Mouse (Mus musculus) heart, postnatal 36 days (tissue): Measurements from ENCODE around the gene Atxn1. TPM values are rescaled to one million over a fixed set of nuclear protein-coding genes. Genes with fewer than 3 reads are reported as not detected.

ENCODE experiments used
- DNase-seq, 2 experiments: peaks; one replicate each; pipeline ENCODE4 v3.0.0; 2021 to 2022
- intact Hi-C: fragments of 180-260 bp; cut with DNase I; formaldehyde crosslinking; loops from one replicate; pipeline ENCODE4 v1.15.1; 2025
- total RNA-seq, 2 experiments: library from RNA; stranded (reverse); gene quantifications; 2 replicates each; pipeline ENCODE4 v1.2.3; 2021

Atxn1 gene
- total RNA-seq, 2 experiments from 2014 or later = 33.0 to 35.0 TPM

DNA sequence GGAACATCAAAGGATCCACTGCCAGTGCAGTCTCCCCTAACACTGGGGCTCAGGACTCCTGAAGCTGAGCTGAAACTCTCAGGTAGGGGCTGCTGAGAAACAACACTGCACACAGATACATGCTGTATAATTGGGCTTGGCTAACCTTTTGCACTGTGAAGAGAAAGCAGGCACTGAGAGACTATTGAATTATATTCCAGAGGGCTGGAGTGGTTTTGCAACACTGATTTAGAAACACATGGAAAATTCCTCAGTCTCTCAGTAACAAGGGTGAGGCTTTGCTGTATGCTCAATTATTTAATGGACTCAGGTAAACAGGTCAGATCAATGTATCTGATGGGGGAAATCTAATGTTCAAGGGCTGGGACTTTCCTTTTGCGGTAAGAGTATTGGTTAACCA, 307.6 kb downstream of the Atxn1 start:
- no peak for DNase-seq
- intact Hi-C loops = no loop called here

DNA sequence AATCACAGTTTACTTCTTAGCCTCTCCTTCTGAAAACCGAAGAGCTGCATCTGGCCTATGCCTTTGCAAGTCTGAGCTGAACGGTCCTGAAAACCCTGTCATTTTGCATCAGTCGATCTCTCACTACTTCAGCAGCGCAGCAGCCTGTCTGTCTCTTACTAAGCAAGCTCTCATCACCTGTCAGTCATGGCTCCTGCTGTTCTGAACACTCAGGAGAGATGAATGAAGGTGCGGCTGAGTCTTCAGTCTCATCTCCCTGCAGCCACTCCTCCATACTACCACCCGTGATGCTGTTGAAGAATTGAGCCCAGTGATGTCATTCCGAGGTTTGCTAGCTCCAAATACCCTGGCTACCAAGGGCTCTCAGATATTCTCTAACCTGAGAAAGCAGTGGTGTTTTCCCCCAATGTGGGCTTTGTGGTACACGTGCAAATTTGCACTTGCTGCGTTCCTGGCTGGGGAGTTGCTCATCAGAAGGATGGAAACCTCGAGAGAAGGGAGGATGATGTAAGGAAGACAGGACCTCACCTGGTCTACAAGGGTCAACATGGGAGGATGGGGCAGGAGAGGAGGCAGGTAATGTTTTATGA, 313.1 kb downstream of the Atxn1 start:
- intact Hi-C loops = no loop called here
- no peak for DNase-seq

DNA sequence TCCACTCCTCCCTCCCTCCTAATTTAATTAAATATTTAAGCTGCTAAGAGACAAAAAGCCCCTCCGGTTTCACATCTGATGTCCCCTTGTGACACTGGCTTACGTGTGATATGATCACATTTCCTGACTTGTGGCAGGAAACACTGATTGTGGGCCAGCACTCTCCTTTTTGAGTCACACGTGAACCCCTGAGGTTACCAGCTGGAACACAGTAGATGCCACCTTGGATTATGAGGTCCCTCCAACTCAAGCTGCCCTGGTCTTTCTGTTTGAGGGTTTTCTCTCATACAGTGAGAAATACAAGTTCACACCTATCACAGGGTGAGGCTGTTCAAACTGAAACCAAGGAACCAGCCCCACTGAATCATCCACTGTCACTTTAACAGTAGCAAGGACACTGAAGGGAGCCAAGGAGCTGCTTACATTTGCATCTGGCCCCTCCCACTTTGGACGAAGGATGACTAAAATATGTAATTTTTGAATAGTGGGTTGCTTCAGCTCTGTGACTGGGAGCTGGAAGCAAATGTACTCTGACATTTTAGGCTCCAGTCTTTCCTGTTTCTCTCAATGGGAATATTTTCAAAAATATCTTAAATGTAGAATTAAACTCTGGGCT, 315.5 kb downstream of the Atxn1 start:
- intact Hi-C loops = no loop called here
- no peak for DNase-seq

DNA sequence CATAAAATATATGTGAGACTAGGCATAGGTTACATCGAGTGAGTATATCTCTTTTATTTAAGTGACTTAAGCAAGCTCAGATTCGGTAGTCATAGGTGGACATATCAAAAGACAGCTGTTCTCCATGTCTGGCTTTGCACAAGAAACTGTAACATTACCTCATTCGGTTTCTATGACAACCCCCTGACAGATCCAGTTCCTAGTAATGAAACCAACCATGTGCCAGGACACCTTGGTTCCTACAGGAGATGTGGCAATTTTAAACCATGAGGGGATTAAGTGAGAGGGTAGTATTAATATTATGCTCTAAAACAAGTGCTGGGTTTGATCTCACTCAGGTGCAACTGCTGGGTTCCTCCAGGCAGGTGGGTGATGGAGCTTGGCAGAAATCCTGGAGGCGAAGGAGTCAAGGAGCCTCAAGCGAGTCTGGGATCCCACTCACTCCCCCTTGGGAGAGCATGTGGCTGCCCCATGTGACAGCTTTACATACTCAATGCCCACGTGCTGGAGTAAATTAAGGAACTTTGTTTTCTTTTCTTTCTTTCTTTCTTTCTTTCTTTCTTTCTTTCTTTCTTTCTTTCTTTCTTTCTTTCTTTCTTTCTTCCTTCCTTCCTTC, 320.9 kb downstream of the Atxn1 start:
- no peak for DNase-seq
- intact Hi-C loops = no loop called here

DNA sequence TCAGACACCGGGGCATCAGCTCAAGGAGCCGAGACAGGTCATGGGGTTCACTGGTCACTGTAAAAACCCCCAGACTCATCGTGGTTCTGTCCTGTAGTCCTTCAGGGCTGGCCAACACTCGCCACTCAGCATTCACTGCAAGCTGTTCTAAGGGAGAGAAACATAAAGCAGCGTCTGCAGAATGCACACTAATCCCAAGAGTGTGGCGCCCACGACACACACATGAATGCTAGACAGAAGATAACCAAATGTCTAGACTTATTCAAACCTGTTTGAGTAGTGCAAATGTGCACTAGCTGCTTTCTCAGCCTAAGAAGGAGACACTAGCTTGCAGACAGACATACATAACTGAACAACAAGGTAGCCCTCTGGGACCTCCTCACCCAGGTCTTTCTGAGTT, 321.9 kb downstream of the Atxn1 start:
- intact Hi-C loops = no loop called here
- DNase-seq = no peak

DNA sequence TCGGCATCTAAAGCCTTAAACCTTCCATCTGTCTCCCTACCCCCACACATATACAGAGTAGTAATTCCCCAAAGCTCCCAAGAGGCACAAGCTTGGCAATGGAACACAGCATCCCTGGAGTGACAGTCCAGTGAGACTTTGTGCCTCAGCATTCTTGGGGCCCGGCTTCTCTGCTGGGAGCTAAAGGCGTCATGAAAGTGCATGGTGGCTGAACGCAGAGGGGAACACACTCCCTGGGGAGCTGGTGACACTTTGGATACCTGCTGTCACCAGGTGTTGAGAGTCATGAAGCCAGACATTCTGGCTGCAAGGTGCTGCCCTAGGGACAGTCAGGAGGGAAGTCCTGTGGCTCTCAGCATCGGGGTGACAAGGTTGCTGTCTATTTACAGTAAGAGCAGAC, 324.4 kb downstream of the Atxn1 start:
- no peak for DNase-seq
- intact Hi-C loops = no loop called here

DNA sequence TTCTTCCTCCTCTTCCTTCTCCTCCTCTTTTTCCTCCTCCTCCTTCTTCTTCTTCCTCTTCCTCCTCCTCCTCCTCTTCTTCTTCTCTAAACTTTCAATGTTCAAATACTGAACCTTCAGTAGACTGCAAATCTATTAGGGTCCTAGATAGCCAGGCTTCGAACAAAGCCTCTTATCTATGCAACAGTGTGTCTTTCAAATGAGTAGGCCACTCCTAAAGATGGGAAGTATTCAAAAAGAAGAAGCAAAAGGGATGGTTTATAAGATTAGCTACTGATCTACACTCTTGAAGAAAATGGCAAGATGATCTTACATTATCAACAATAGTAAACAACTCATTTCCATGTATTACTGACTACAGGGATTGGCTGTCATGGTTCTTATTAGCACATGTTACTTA, 326.5 kb downstream of the Atxn1 start:
- no peak for DNase-seq
- intact Hi-C loops = loop anchor here (5.0 kb wide), 1 partner anchor 169 kb away; no protein-coding TSS in a partner anchor

DNA sequence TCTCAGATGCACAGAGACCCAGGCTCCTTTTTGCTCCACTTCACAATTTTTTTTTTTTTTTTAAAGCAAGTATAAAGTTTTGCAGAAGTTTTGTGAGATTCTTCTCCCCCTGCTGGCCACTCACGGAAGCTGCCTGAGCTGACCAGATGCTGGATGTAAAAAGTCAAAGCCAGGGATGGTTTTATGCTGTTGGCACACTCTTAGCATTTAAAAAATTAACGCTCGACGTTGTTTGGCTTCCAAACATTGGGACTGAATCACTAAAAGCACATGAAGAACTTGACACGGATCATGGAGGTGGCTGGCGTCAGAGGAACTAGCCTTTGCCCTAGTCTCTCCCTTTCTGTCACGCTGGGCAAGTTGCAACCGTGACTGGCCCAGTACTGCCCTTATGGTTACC, 327.5 kb downstream of the Atxn1 start:
- intact Hi-C loops = loop anchor here (1.0 to 5.0 kb wide), 4 partner anchors 23 to 170 kb away; no protein-coding TSS in a partner anchor
- DNase-seq = peak; percentile 49 to 64

DNA sequence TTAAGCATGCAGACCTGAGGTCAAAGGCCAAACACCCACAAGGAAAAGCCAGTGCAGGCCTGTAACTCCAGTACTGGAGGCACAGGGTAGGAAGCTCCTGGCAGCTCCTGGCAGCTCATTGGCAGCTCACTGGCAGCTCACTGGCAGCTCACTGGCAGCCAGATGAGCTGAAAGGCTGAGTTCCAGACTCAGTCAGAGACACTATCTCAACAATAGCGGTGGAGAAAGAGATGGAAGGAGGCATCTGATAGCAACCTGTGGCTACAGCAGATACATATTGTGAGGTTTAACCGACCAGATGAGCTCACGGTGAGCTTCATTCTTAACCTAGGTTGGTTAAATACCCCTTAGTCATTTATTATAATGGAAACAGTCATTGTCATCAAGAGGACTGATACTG, 328.4 kb downstream of the Atxn1 start:
- DNase-seq = no peak
- intact Hi-C loops = loop anchor here (2.0 to 5.0 kb wide), 3 partner anchors 22 to 171 kb away; no protein-coding TSS in a partner anchor

DNA sequence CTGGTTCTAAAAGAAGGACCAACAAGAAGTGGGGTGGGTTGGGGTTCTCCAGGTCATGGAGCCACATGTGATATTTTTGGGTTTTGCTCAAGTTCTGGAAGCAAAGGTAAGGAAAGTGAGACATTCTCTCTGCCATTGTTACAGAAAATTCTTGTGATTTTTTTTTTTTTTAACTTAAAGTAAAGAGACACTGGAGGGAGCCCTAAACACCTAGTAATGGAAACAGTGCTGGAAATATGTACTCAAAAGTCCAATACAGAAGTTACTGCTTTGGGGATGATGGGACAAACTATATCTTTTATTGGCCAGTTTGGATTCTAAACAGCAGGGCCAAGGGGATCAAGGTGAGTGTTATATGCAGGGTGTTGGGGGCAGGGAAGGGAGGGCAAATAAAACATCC, 330.9 kb downstream of the Atxn1 start:
- no peak for DNase-seq
- intact Hi-C loops = loop anchor here (5.0 kb wide), 2 partner anchors 333 to 528 kb away; partner anchors contain the start of gene Atxn1

DNA sequence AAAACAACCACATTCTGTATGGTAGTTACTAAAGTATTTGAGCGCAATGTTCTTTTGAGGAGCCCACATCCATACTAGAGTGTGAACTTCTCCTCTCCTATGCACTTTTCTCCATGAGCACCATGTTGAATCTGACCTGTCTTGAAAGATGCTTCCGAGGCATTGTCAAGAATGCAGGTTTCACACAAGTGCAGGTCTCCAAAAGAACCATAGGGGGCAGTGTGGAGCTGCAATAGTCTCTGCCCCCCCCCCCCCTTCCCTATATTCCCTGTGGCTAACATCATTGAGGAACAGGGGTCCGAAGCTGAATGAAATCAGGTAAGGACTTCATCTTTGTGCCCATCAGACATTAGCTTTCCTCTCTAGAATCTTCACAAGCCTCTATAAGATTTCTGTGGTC, 332.7 kb downstream of the Atxn1 start:
- intact Hi-C loops = loop anchor here (5.0 kb wide), 2 partner anchors 335 to 530 kb away; partner anchors contain the start of gene Atxn1
- DNase-seq = no peak

DNA sequence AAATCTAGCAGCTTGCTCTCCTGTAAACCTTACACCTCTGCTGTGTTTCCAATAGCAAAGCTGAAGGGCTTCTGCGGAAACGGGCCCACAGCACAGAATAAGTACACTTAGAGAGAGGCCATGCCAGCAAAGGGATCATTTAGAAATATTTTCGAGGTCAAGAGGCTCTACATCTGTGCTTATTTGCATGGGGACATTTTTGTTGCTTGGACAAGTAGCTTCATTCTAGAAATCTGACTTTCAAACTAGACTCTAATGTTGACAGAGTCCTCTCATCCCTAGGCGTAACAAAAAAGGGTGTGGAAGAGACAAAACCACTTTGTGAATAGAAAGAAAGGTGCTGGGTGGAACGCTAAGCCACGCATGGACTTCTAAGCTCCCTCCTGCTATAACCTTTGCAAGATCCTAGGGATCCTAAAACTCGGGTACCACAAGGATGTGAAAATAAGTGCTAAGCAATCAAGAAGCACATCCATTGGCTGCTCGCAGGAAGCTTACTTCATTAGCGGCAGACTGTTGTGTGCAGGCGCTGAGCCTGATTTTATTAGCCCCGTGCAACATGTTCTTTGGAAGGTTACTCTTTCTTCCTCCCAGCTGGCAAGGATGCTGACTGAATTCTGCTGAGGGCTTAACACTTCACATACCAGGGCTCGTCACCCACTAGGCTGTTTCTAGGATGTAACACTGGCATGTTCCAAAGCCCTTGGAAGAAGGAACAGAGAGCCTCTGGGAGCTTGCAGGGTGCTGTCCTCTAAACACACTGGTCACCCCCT, 334.1 kb downstream of the Atxn1 start:
- no peak for DNase-seq
- intact Hi-C loops = loop anchor here (5.0 kb wide), 2 partner anchors 337 to 532 kb away; partner anchors contain the start of gene Atxn1

DNA sequence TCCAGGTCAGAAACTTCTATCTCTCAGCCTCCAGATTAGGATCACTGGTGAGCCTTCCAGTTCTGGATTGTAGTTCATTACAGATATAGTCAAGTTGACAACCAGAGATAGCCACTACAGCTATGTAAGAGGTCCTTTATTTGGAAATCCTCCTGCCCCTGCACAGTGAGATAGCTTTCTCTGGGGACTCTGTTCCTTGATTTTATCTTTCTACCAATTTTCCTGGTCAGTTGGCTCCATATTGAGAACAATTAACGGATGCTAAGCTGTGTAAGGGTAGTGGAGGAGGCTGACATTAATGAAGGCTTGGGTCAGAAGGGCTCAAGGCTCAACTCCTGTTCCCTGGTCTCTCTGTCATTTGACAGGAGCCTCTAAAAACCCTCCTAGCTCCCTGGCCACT, 335.1 kb downstream of the Atxn1 start:
- intact Hi-C loops = loop anchor here (5.0 kb wide), 2 partner anchors 338 to 533 kb away; partner anchors contain the start of gene Atxn1
- no peak for DNase-seq

DNA sequence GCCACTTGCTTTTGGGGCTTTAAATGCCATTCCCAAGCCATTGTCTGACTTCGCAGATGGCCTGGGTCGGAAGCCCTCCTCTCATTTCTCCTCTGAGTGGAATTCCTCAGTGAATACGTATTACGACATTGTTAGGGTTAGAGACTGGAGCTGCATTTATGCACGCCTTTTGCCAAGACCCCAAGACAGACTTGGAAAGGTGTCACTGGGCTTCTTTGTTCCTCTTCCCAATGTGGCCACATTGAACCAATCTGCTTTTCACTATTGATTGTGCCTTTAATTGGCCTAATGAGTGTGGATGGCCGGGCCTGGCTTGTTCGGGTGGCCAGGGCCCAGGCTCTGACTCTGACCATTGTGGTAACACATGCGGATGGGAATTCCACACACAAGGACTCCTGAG, 336.5 kb downstream of the Atxn1 start:
- intact Hi-C loops = no loop called here
- no peak for DNase-seq

DNA sequence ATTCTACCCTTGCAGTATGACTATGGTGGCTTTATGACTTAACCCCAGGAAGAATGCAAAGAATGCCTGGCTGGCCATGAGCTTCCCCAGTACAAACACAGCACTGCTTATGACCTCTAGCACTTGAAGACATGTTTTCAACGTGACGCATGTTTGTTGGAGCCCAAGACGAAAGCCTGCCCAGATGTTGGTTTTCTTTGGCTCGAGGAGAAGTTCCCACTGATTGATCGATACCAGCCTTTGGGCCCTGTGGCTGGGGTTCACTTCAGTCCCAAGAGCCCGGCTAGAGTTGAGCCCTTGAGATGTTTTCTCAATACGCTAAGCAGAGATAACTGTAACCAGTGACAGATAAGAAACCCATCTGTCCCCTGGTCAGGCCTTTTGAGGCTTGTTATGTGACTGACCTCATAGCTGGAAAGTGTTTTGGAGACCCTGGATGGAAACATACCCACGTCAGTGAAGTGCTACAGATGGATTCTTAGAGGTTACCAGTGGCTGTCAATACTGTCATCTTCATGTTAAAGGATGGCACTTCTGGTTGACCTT, 337.5 kb downstream of the Atxn1 start:
- peak; percentile 36 to 42 for DNase-seq
- intact Hi-C loops = no loop called here

DNA sequence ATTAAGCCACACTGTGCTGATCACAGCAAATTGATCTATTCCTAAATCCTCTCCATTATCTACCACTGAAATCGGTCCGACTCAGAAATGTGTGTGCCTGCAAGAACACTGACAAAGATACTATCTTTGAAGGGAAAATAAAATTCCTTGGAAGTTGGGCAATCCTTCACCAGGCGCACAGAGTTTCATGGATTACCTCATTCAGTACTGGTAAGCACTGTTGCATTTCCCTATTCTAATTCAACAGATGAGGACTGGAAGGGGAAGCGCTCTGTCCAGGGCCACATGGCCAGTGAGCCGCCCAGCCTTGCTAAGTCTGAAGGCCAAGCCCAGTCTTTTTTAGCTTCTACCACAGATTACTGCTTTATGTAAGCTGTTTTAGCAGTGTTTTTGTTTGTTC, 339.1 kb downstream of the Atxn1 start:
- intact Hi-C loops = no loop called here
- DNase-seq = no peak

DNA sequence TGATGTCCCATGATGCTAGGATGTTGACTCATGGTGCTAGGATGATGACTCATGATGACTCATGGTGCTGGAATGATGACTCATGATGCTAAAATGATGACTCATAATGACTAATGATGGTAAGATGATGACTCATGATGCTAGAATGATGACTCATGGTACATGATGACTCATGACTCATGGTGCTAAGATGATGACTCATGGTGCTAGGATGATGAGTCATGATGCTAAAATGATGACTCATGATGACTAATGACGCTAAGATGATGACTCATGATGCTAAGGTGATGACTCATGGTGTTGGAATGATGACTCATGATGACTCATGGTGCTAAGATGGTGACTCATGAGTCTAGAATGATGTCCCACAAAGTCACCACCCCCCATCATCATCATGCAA, 341.0 kb downstream of the Atxn1 start:
- intact Hi-C loops = no loop called here
- DNase-seq = no peak

DNA sequence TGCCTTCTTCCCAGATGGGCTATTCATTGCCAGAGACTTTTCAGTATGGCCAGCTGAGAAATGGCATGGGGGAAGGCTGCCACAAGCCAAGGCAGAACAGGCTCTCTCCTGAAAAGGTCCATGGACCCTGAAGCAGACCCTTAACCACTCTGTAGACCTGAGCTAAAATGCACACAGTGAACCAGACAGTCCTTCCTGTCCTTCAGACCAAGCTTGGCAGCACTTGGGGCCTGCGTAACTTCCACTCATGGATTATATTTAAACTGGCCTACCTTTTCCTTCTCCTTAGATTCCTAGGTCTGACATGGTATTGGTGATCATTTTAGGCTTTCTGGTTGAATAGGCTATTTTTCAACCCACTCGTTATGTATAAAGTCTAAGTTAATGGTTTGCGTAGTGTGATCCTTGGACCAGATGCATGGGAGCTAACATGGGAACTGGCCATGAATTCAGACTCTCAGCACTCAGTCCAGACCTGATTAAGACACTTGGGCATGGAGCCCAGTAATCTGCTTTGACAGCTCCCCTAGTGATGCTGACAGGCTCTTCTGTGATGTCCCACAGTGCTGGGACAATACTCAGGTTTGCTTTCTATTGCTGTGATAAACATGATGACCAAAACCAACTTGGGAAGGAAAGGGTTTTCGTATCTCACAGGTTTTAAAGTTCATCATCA, 341.8 kb downstream of the Atxn1 start:
- intact Hi-C loops = no loop called here
- DNase-seq = peak; percentile 23 to 37

DNA sequence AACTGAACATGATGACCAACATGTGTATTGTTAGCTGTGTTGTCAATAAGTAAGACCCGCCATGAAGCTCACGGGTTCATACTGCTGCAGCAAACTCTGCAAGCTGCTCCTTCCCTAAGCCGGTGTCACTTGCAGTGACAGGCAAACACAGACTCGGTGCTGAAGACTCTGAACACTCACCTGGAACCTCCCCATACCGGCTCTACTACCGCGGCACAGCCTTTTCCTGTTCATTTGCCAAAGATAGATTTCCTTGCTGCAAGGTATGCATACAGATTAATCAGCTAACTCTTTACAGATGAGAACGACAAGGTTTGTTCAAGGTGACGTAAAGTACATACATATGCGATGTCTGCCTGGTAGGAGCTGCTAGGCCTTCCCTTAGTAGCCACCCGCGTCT, 344.1 kb downstream of the Atxn1 start:
- intact Hi-C loops = no loop called here
- DNase-seq = no peak

DNA sequence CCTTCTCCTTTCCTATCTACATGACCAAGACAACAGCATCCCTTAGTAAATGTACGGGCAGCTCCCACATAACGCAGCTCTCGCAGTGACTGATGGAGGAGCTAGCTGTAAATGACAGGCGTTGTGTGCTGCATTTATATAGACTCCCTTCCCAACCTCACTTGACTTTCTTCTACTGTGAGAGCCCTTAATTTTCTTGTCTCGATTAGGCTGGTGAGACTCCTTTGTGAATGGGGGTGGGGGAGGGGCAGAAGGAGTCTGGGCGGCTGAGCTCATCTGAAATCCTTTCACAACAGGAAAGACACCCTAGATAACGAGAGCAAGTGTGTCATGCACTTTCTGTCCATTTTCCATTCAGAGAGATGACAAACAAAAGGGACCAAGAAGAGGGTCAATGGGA, 344.5 kb downstream of the Atxn1 start:
- intact Hi-C loops = no loop called here
- DNase-seq = no peak
